8 mouse cellular contexts compared by ENCODE assay signal in genomic region chr13:25083144-25083572, GRCm38 (mm10). TPM values are rescaled to one million over a fixed set of nuclear protein-coding genes. Genes with fewer than 3 reads are reported as not detected.
A peak's percentile ranks its signal among the peaks of the same experiment; 100 is the strongest.
DNase-seq lines count a peak whose midpoint lies in the region; ATAC-seq lines count a peak whose summit lies in the region.

No protein-coding gene starts in this region.

- no peak overlapping the region for H3K4me2 ChIP-seq in neural tube, embryonic 15.5 days

- peak; percentile 4 for DNase-seq in adrenal gland, postnatal 25 days
- DNase-seq in adrenal gland, adult (ENCODE audit: inconsistent age in 2 of 2, low spot score in 1 of 2), result no peak
- peak; percentile 31 for DNase-seq in neural tube, embryonic 10.5 days (ENCODE audit: extremely low spot score, low spot score)
- DNase-seq in limb, embryonic 10.5 days (ENCODE audit: low spot score), result peak; percentile 35
- DNase-seq in retina, postnatal 7 days (ENCODE audit: low read depth, low spot score), result peak; percentile 19
- no peak for DNase-seq in gastrocnemius, adult 18-20 months (ENCODE audit: low spot score)
- no peak for DNase-seq in thymus, postnatal 0 days (ENCODE audit: low spot score)

- ATAC-seq in neural tube, embryonic 15.5 days (ENCODE audit: low FRiP score), result no peak

- whole genome bisulfite sequencing in neural tube, embryonic 15.5 days, result 41% methylated on average over 15 of the region's 15 CpGs
- 18% methylated on average over 15 of the region's 15 CpGs for WGBS in limb, embryonic 10.5 days

- H3K9me3 ChIP-seq in neural tube, embryonic 15.5 days (replicated peaks), result no peaks in the 10 kb centered on the region
- H3K9me3 ChIP-seq in limb, embryonic 10.5 days (replicated peaks), result no peaks in the 10 kb centered on the region

- H3K4me1 ChIP-seq in neural tube, embryonic 15.5 days, result no peaks in the 10 kb centered on the region
- H3K4me1 ChIP-seq in limb, embryonic 10.5 days, result peaks cover 19% of the 10 kb centered on the region

- no peaks in the 10 kb centered on the region for H3K36me3 ChIP-seq in neural tube, embryonic 15.5 days
- H3K36me3 ChIP-seq in limb, embryonic 10.5 days, result no peaks in the 10 kb centered on the region

- no peak overlapping the region for H3K27ac ChIP-seq in neural tube, embryonic 15.5 days (replicated peaks)
- H3K27ac ChIP-seq in limb, embryonic 10.5 days, result no peak overlapping the region; the same call in 1 of the 2 replicates

- no peak overlapping the region for H3K9ac ChIP-seq in neural tube, embryonic 15.5 days (replicated peaks)

- H3K4me3 ChIP-seq in neural tube, embryonic 15.5 days (replicated peaks), result no peak overlapping the region
- H3K4me3 ChIP-seq in limb, embryonic 10.5 days, result peak overlapping the region; percentile 29

- H3K27me3 ChIP-seq in neural tube, embryonic 15.5 days (replicated peaks), result 0 out of 2 replicates have a peak, but pooled peaks cover 3% of the 10 kb centered on the region
- no peaks in the 10 kb centered on the region; the same call in 1 of the 2 replicates for H3K27me3 ChIP-seq in limb, embryonic 10.5 days (ENCODE audit: low read depth, poor library complexity, severe bottlenecking)

RNA-seq across cellular contexts. Expression of gene Dcdc2a, which starts 27.4 kb away (rescaled TPM):
- 0.43 TPM in 1 of 2 replicates, not detected in the other for total RNA-seq in adrenal gland, postnatal 25 days (2021)
- 1.3 and 2.3 TPM in 2 replicates for polyA plus RNA-seq in neural tube, embryonic 15.5 days (2015; fragmentation: Nextera tagmentation; extraction: Ambion mirVana)
- 0.73 and 1.3 TPM in 2 replicates for polyA plus RNA-seq in limb, embryonic 10.5 days (2016; fragmentation: Nextera tagmentation; extraction: Ambion mirVana)
- total RNA-seq in gastrocnemius, adult 18-20 months (2021), result under 1 TPM; 0.23 to 0.43 TPM
- polyA plus RNA-seq in thymus, postnatal 0 days (2015; fragmentation: Nextera tagmentation; extraction: Ambion mirVana), result 0.57 and 0.60 TPM in 2 replicates

Comparison
In these comparisons a context has a peak if more than half of its experiments do, and no peak if none do; other contexts are left out.
1. DNase-seq: peak in adrenal gland, postnatal 25 days (single experiment), neural tube, embryonic 10.5 days (single experiment), limb, embryonic 10.5 days (single experiment) and retina, postnatal 7 days (single experiment); none in adrenal gland, adult (0 of 2), gastrocnemius, adult 18-20 months (single experiment) and thymus, postnatal 0 days (single experiment).